Mouse (Mus musculus) small intestine, adult 2 months (tissue): Measurements from ENCODE around the gene Rxrb. TPM values are rescaled to one million over a fixed set of nuclear protein-coding genes. Genes with fewer than 3 reads are reported as not detected.

ENCODE experiments used
- H3K27ac ChIP-seq: fragments of 200-500 bp; 2 replicates; pipeline ENCODE4 v1.5.1; 2012; ENCODE audit warnings: low read depth, low read length, control low read depth, inconsistent platforms; ENCODE audit not compliant: insufficient read depth
- H3K27me3 ChIP-seq: fragments of 200-500 bp; 2 replicates; pipeline ENCODE4 v1.6.1; 2012; ENCODE audit warnings: mild to moderate bottlenecking, moderate library complexity, low read length, inconsistent platforms; ENCODE audit not compliant: control insufficient read depth, insufficient read depth
- H3K36me3 ChIP-seq: fragments of 200-500 bp; 2 replicates; pipeline ENCODE4 v1.6.1; 2012; ENCODE audit warnings: mild to moderate bottlenecking, low read length, control low read depth, inconsistent platforms; ENCODE audit not compliant: control insufficient read depth, insufficient read depth
- H3K4me1 ChIP-seq: fragments of 200-500 bp; 2 replicates; pipeline ENCODE4 v1.6.1; 2012; ENCODE audit warnings: low read length, inconsistent platforms, mixed read lengths; ENCODE audit not compliant: control insufficient read depth, insufficient read depth, insufficient read length
- H3K4me3 ChIP-seq: fragments of 200-500 bp; 2 replicates; pipeline ENCODE4 v1.5.1; 2012; ENCODE audit warnings: low read depth, mild to moderate bottlenecking, control low read depth, inconsistent platforms, low read length, moderate library complexity
- CTCF ChIP-seq: fragments of 200-500 bp; IDR thresholded peaks from 2 replicates; pipeline ENCODE4 v1.5.1; 2012; ENCODE audit warnings: low read depth, mild to moderate bottlenecking, control low read depth, inconsistent platforms, low read length, moderate library complexity, mixed read lengths; ENCODE audit not compliant: insufficient replicate concordance, insufficient read length; ENCODE audit errors: extremely low read depth
- POLR2A ChIP-seq: fragments of 200-500 bp; IDR thresholded peaks from 2 replicates; pipeline ENCODE4 v1.6.1; 2012; ENCODE audit warnings: low read depth, mild to moderate bottlenecking, control low read depth, inconsistent platforms, low read length, moderate library complexity
- WGBS: fragments of 180-500 bp; shearing (Covaris S2); methylation state at CpG from one replicate; pipeline ENCODE4 v1.1.7; 2018; 5-methylcytosine and 5-hydroxymethylcytosine counted together
- polyA plus RNA-seq: library from polyadenylated mRNA; depleted of rRNA; stranded (reverse); fragments of >200 nt; gene quantifications from 2 replicates; pipeline ENCODE4 v1.2.3, GENCODE M21; 2012; rRNA removed

The Rxrb gene
- polyA plus RNA-seq, 1 experiment: 64.2 TPM

DNA sequence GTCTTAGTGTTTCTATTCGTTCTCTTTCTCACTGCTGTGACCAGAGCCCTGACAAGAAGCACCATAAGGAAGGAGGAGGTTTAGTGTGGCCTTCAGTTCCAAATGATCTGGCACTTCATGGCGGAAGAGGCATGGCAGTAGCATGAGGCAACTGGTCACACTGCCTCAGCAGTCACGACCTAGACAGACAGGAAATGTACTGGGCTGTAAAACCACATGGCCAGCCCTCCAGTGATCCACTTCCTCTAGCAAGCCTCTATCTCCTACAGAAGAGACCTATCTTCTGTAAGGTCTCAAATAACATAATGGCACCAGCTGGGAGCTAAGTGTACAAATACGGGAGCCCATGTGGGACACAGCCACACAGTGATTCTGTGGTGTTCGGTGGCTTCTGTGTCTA is 40.5 kb downstream of the Rxrb start:
- Histone ChIP-seq H3K36me3 (no peaks in the 10 kb centered on the region), H3K27ac (no peak overlapping the region), H3K27me3 (peaks cover 2% of the 10 kb centered on the region), H3K4me1 (no peaks in the 10 kb centered on the region), H3K4me3 (no peak overlapping the region)
- 59% methylated on average over 5 of the region's 5 CpGs for WGBS
- TF ChIP-seq CTCF (no peak), POLR2A (no peak)

DNA sequence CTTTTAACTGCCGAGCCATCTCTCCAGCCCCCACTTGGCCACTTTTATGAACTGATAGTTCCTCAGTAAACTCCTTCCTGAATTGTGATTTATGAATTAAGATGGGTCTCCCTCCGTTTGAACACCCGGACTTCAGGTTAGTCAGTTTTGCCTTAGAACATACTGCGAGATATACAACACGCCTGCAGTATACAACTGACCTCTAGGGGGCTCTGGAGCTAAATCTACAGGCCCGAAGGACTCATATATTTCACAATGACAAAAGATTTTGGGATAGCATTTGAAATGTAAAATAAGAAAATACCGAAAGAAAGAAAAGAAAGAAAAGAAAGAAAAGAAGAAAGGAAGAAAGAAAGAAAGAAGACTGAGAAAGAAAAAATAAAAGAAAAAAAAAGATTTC is 43.7 kb downstream of the Rxrb start:
- WGBS: 37% methylated on average over 7 of the region's 7 CpGs
- Histone ChIP-seq H3K27me3 (peaks cover 6% of the 10 kb centered on the region), H3K27ac (no peak overlapping the region), H3K4me3 (no peak overlapping the region), H3K36me3 (no peaks in the 10 kb centered on the region), H3K4me1 (peaks cover 4% of the 10 kb centered on the region)
- TF ChIP-seq POLR2A (no peak), CTCF (no peak)

DNA sequence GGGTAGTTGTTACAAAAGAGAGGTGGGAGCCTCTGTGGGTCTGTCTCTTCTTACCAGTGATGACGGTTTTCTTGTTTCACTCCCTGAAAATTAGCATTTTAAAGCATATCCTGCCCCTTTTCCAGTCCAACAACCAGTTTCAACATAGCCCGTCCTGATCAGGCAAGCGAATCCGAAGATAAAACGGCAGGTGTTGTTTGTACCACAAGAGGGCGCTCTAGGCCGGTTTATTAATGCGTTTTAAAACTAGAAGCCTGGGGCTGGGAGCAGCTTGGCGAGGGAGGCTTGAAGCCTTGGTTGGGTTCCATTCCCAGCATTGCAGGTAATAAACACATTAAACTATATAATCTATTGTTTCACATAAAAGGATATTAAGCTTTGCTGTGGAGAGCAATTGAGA is 45.9 kb downstream of the Rxrb start:
- Histone ChIP-seq H3K4me3 (no peak overlapping the region), H3K36me3 (no peaks in the 10 kb centered on the region), H3K27ac (no peak overlapping the region), H3K4me1 (peaks cover 4% of the 10 kb centered on the region), H3K27me3 (peaks cover 6% of the 10 kb centered on the region)
- WGBS: 2% methylated on average over 9 of the region's 9 CpGs
- TF ChIP-seq CTCF (peak; percentile 83; the same call in 1 of the 2 replicates), POLR2A (no peak)

DNA sequence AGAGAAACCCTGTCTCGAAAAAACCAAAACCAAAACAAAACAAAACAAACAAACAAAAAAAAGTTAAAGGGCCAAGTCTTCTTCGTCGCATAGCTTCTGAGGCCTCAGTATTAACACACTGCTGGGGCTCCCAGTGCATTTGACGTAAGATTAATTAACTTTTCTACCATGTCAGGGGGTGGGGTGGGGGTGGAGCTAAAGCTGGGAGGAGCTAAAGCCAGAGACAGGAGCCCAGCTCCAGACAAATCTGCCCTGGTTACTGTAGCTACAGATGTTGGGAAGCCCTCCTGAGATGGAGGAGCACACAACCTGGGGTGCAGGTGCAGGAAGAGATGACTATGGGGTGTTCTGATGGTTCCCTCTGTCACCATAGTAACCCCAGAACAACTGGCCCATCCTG is 46.5 kb downstream of the Rxrb start:
- WGBS: 50% methylated on average over 4 of the region's 4 CpGs
- H3K27ac ChIP-seq: no peak overlapping the region
- no peaks in the 10 kb centered on the region for H3K36me3 ChIP-seq
- H3K27me3 ChIP-seq: peaks cover 6% of the 10 kb centered on the region
- H3K4me3 ChIP-seq: no peak overlapping the region
- H3K4me1 ChIP-seq: peaks cover 4% of the 10 kb centered on the region
- no peak for TF ChIP-seq CTCF
- no peak for TF ChIP-seq POLR2A

DNA sequence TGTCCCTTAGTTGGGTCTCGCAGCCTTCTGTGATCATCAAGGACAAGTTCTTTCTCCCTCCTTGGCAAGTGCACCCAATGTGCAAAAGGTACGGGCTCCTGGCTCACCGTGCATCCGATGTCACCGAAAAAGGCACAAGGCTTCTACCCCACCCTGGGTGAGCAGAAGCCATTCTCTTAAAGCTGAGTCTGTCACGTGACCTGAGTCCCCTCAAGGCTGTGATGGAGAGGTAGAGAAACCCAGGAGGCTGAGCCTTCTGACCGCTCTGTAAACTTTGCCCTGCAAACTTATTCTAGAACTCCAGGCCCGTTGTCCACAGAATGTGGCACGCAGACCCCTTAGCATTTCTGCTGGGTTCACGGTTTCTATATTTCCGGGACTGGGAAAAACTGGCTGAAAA is 47.4 kb downstream of the Rxrb start:
- Histone ChIP-seq H3K36me3 (no peaks in the 10 kb centered on the region), H3K27ac (no peak overlapping the region), H3K4me3 (no peak overlapping the region), H3K4me1 (peaks cover 4% of the 10 kb centered on the region), H3K27me3 (peaks cover 6% of the 10 kb centered on the region)
- TF ChIP-seq CTCF (no peak), POLR2A (no peak)
- 85% methylated on average over 11 of the region's 11 CpGs for WGBS

DNA sequence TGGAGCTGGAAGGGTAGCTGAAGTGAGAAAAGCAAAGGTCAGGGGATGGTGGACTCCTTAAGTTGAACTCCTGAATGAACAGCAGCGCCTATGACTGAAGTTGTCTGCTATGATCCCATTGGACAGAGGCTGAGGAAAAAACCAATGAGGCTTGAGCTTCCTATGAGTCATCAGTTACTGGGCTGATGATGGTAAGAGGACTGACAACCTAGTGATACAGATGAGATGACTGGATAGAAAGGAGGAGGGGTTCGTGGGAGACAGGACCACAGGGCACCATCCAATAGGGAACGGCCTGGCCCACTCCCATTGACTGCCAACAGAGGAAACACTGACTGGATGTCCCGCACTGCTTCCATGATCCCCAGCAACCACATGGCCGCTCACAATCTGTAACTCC is 48.0 kb downstream of the Rxrb start:
- H3K4me1 ChIP-seq: peaks cover 4% of the 10 kb centered on the region
- H3K27me3 ChIP-seq: peaks cover 6% of the 10 kb centered on the region
- TF ChIP-seq CTCF (no peak), POLR2A (no peak)
- 31% methylated on average over 5 of the region's 5 CpGs for WGBS
- H3K36me3 ChIP-seq: no peaks in the 10 kb centered on the region
- H3K4me3 ChIP-seq: no peak overlapping the region
- H3K27ac ChIP-seq: no peak overlapping the region

DNA sequence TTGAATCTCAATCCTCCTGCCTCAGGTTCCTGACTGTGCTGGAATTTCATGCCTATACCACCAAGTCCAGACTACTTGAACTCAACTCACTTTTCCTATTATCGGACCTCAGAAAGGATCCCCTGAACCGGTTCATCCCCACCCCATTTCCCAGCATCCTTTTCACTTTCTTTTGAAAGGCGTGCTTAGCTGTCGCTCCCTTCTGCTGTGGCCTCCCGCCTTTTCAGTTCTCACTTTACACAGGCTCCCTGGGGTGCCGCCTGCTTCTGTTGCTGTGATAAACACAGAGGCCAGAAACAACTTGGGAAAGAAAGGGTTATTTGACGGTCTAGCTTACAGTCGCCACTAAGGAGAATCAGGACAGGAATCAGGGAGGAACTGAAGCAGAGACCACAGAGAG is 51.5 kb downstream of the Rxrb start:
- 14% methylated on average over 8 of the region's 8 CpGs for WGBS
- TF ChIP-seq POLR2A (no peak), CTCF (no peak)
- no peak overlapping the region for H3K4me3 ChIP-seq
- no peak overlapping the region for H3K27ac ChIP-seq
- H3K4me1 ChIP-seq: peaks cover 5% of the 10 kb centered on the region
- no peaks in the 10 kb centered on the region; the same call in 1 of the 2 replicates for H3K27me3 ChIP-seq
- H3K36me3 ChIP-seq: no peaks in the 10 kb centered on the region

DNA sequence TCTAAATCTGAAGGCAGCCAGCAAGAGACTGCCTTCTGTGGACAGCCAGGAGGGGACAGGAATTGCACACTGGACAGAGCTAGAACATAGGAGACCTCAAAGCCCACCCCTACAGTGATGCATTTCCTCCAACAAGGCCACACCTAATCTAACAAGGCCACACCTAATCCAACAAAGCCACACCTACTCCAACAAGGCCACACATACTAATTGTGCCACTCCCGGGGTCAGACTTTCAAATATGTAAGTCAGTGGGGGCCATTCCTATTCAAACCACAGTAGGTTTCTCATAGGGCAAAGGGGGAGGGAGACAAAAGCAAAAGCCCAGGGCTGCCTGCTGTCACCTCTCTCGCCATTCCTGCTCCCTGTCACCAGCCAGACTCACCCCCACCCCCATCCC is 55.8 kb downstream of the Rxrb start:
- H3K27me3 ChIP-seq: no peaks in the 10 kb centered on the region; the same call in 1 of the 2 replicates
- TF ChIP-seq POLR2A (no peak), CTCF (no peak)
- 45% methylated on average over 2 of the region's 2 CpGs for WGBS
- 0 out of 2 replicates have a peak, but pooled peaks cover 2% of the 10 kb centered on the region for H3K4me1 ChIP-seq
- H3K27ac ChIP-seq: no peak overlapping the region
- no peak overlapping the region for H3K4me3 ChIP-seq
- H3K36me3 ChIP-seq: no peaks in the 10 kb centered on the region

Other genes with a start within 250 kb of the Rxrb start
- gene Angptl4, start 250.0 kb upstream of the Rxrb start, polyA plus RNA-seq: 14.7 and 57.3 TPM in 2 replicates
- 20.6 and 21.1 TPM in 2 replicates for gene Kank3, start 221.3 kb upstream of the Rxrb start, polyA plus RNA-seq
- 296 and 444 TPM in 2 replicates for gene Rps28, start 207.2 kb upstream of the Rxrb start, polyA plus RNA-seq
- gene Ndufa7, start 207.2 kb upstream of the Rxrb start, polyA plus RNA-seq: 337 and 417 TPM in 2 replicates
- 14.9 and 22.1 TPM in 2 replicates for gene Cd320, start 188.7 kb upstream of the Rxrb start, polyA plus RNA-seq
- not detected in 2 replicates for gene Gm7029, start 158.0 kb upstream of the Rxrb start, polyA plus RNA-seq
- 3.9 and 7.5 TPM in 2 replicates for gene Kifc1, start 141.2 kb upstream of the Rxrb start, polyA plus RNA-seq
- not detected in 2 replicates for gene Platr17, start 126.7 kb upstream of the Rxrb start, polyA plus RNA-seq
- 20.7 and 48.6 TPM in 2 replicates for gene Daxx, start 122.4 kb upstream of the Rxrb start, polyA plus RNA-seq
- 151 and 367 TPM in 2 replicates for gene Tapbp, start 115.9 kb upstream of the Rxrb start, polyA plus RNA-seq
- gene Zbtb22, start 115.9 kb upstream of the Rxrb start, polyA plus RNA-seq: 64.1 and 134 TPM in 2 replicates
- 45.3 and 60.7 TPM in 2 replicates for gene Rgl2, start 102.3 kb upstream of the Rxrb start, polyA plus RNA-seq
- 9.3 and 19.4 TPM in 2 replicates for gene Pfdn6, start 91.5 kb upstream of the Rxrb start, polyA plus RNA-seq
- 10.0 and 12.4 TPM in 2 replicates for gene Wdr46, start 91.2 kb upstream of the Rxrb start, polyA plus RNA-seq
- gene B3galt4, start 80.3 kb upstream of the Rxrb start, polyA plus RNA-seq: 14.8 and 24.6 TPM in 2 replicates
- 28.4 and 52.3 TPM in 2 replicates for gene Vps52, start 76.0 kb upstream of the Rxrb start, polyA plus RNA-seq
- gene Rps18, start 75.8 kb upstream of the Rxrb start, polyA plus RNA-seq: 509 and 766 TPM in 2 replicates
- 2,533 and 6,705 TPM in 2 replicates for gene H2-K1, start 31.5 kb upstream of the Rxrb start, polyA plus RNA-seq
- gene Ring1, start 7.1 kb upstream of the Rxrb start, polyA plus RNA-seq: 15.5 and 29.9 TPM in 2 replicates
- 52.4 and 75.8 TPM in 2 replicates for gene H2-Ke6, start 3.8 kb upstream of the Rxrb start, polyA plus RNA-seq
- gene Slc39a7, start 130 bp upstream of the Rxrb start, polyA plus RNA-seq: 81.5 and 119 TPM in 2 replicates
- 0.90 and 2.4 TPM in 2 replicates for gene Col11a2, start 7.6 kb downstream of the Rxrb start, polyA plus RNA-seq
- gene H2-Oa, start 60.5 kb downstream of the Rxrb start, polyA plus RNA-seq: 7.2 and 16.6 TPM in 2 replicates
- gene H2-DMa, start 87.7 kb downstream of the Rxrb start, polyA plus RNA-seq: 35.4 and 169 TPM in 2 replicates
- gene Brd2, start 90.8 kb downstream of the Rxrb start, polyA plus RNA-seq: 41.2 and 73.1 TPM in 2 replicates
- 12.7 and 25.4 TPM in 2 replicates for gene H2-DMb2, start 111.5 kb downstream of the Rxrb start, polyA plus RNA-seq
- 39.0 and 281 TPM in 2 replicates for gene H2-DMb1, start 121.3 kb downstream of the Rxrb start, polyA plus RNA-seq
- gene Tap1, start 155.7 kb downstream of the Rxrb start, polyA plus RNA-seq: 35.1 and 100 TPM in 2 replicates
- 112 and 204 TPM in 2 replicates for gene Psmb9, start 156.0 kb downstream of the Rxrb start, polyA plus RNA-seq
- 135 and 293 TPM in 2 replicates for gene Psmb8, start 165.9 kb downstream of the Rxrb start, polyA plus RNA-seq
- 30.4 and 66.1 TPM in 2 replicates for gene Tap2, start 171.7 kb downstream of the Rxrb start, polyA plus RNA-seq
- gene H2-Ob, start 207.1 kb downstream of the Rxrb start, polyA plus RNA-seq: 5.3 and 13.7 TPM in 2 replicates
- 860 and 5,426 TPM in 2 replicates for gene H2-Ab1, start 225.9 kb downstream of the Rxrb start, polyA plus RNA-seq